Mouse (Mus musculus): ENCODE measurements at regions not wholly inside any gene's neighbourhood (a gene's known extent, or its start where the extent isn't known, plus 50 kb on each side); places are given as distances from the start of the nearest gene placed in this dataset.

DNA sequence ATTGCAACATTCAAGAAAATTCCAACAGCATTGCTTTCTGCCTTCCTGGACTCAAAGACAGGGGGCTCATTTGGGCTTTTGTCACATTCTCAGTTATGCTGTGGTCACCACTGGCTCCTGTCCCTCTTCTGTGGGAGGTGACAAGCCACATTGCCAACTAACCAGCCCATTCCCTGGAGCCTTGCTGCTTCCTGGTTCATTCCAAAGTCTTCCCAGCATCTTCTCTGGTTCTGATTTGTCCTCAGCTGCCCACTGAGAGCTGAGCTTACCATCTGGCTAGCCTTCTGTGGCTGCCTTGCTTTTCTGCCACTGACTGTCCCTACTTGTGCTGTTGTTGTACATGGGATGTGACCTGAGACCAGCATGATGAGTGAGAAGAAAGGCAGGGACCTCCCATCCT, 111.0 kb downstream of the Cxcl12 start:
- in situ Hi-C loops (cut with MboI, MseI): loop anchor here (5.0 kb wide), 1 partner anchor 62 kb away; no protein-coding TSS in a partner anchor

DNA sequence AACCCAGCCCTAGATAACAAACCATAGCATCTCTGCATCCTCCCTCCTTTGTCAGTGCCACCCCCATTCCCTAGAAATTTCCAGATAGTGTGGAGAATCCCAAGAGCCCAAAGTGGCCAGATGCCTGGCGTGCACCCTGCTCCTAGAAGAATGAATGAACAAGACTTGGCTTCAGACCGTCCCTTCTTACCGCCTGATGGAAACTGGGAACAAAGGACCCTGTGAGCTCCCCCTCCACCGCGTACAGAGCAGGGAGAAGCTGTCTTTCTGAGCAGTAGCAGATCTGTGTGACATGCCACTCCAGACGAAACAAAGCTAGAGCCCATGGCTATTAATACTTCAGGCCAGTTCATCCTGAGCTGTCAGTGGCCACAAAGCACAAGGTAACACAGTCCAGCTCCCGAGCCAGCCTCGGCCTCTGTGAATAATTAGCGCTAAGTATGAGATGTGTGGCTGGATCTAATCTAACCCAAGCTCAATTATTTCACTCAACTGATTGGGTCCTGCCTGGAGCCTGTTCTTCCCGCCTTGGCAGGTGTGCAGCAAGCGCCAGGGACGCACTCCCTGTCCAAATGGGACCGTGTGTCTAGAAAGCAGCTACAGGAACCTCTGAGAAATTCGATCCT, 111.6 kb downstream of the Cxcl12 start:
- in situ Hi-C loops (cut with MboI, MseI): loop anchor here (5.0 kb wide), 1 partner anchor 63 kb away; no protein-coding TSS in a partner anchor

DNA sequence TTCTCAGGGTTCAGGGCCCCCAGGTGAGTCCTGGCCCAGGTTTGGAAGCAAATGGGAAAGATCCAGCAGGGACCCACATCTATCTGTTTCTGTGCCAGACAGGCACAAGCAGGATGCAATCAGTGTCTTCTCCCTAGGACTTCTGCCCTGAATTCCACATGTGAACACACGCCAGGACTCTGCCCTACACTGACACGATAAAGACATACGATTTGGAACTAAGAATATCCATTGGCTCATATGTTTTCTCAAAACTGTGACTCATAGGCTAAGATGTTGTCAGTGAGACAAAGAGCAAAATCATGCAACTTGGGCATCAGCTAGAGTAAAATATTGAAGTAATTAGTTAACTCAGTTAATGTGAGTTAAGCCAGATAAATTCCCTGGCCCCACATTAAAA, 112.6 kb downstream of the Cxcl12 start:
- in situ Hi-C loops (cut with MboI, MseI): no loop called here

DNA sequence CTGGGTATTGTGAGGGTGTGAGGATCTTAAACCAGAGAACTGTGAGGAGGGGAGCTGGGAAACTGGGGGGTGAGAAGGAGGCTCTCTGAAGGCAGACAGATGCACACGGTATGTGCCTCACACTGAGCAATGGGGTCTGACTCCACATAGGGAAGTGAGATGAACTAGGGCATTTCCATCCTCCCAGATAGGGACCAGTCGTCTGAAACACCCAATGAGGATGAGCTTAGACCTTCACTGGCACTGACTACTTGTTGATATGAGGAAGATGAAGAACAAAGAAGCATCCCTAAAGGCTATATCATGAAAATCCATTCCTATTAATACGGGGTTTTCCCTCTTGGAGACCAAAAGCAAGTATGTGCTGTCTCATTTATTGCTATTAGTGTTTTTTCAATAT, 115.3 kb downstream of the Cxcl12 start:
- in situ Hi-C loops (cut with MboI, MseI): no loop called here

DNA sequence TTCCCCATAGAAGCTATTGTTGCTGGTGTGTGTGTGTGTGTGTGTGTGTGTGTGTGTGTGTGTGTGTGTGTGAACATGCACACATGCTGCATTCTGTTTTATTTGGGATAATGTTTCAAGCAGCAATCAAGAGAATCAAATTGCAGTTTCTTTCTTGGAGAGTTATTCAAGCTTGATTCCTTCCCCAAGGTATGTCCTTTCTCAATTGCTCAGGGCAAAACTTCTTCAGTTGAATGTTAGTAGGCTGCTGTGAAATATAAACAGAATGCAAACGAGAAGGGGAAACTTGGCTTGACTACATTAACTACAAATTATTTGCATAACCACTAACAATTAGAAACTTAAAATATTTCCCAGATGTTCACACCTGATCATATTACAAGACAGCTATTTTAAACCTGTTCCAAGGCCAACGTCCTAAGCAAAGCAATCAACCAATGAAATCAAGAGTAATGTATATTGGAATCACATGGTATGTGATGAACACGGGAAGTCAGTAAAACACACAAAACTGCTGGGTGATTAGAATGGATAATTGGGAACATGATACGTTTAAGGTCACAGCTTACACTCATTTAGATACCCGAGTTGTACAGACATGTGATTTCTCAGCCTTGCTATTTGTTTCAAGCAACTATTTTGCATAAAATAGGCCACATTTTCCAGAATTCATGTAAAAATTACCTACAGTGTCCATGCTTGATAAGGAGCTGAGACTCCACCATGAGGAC, 116.2 kb downstream of the Cxcl12 start:
- in situ Hi-C loops (cut with MboI, MseI): no loop called here

DNA sequence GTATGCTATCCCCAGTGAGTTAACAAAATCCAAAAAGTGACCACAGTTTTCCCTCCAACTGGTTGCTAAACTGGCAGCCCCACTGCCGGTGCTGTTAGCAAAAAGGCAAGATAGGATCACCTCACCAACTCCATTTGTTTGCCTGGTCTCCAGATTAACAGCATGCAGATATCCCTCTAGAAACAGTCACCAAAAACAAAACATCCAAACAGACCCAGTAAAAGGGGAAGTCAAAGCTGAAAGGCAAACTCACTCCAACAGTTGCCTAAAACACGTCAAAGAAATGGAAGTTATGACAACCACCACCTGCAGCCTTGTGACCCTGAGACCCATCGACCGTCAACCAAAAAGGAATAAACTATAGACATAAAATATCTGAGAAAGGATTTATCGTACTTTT, 119.1 kb downstream of the Cxcl12 start:
- in situ Hi-C loops (cut with MboI, MseI): no loop called here

DNA sequence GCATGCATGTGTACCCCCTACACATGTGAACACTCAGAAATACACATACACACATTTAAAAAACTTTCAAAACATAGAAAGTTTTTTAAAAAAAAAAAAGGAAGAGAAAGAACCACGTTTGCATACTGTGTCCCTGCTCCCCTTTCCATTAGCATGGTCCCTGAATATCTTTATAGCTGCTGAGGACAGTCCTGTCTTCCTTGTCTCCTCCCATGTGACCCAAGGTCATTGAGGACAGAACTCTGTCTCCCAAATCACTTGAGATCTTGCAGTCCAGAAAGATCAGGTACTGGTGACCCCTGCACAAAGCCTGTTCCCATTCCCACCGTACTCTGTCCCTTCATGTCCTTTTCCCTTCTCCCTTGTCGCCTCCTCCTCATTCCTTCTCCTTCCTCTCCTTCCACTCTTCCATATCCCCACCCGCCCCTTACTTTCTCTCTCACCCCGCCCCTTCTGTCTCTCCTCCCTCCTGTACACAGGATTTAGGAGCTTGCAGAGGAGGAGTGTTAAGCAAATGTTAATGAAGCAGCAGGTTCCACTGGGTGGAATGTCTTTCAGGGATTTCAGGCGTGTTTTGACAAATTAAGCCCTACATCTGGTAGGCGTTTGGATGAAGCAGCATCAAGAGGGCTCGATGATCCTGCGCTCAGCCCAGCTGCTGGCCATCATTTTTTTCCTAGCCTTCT, 125.6 kb downstream of the Cxcl12 start:
- in situ Hi-C loops (cut with MboI, MseI): no loop called here

DNA sequence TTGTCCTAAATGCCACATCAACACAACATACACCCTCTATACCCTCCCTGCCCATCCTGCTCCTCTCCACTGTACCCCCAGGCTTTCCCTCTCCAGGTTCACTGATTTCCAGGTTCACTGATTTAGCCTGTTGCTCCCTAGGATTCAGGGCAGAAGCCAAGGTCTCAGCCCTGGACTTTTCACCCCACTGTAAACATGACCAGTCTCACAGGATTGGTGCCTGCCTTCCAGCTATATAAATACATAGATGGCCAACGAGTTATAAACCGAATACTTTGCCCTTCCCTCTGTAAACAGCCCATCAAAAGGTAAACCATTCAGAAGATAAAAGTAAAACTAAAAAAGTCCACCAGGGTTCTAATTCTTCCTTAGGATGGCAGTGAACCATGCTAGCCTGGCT, 129.6 kb downstream of the Cxcl12 start:
- in situ Hi-C loops (cut with MboI, MseI): no loop called here

DNA sequence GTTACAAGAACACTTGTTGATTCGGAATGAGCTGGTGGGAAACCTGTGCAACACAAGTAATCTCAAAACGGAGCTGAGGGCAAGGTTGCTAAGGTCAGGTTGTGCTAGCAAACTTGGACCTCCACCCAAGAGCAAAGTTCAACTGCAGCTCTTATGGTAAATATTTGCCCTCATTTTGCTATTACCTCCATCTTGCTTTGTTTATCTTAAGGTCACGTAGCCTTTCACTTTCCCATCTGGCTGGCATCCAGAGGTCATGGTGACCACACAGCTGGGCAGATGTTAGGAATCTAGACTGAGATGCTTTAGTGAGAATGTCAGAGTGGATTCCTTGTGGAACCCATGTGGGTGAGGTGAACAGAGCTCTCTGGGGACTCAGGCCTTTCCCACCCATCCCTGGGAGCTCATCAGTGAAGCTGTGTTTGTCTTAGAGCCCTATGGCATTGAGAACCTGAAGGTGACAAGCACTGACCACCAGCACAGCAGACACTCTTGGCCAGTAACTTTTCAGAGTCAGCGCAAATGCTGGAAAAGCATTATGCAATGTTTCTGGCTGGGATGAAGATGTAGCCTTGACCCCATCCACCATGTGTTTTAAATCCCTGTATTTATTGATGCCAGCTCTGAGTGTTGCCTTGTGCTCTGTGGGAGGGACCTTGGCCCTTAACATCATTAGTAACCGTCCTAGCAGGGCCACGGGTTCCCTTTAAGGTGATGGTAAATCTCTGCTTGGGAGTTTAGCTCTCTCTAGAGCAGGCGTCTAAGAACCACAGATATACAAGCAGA, 131.4 kb downstream of the Cxcl12 start:
- in situ Hi-C loops (cut with MboI, MseI): no loop called here

DNA sequence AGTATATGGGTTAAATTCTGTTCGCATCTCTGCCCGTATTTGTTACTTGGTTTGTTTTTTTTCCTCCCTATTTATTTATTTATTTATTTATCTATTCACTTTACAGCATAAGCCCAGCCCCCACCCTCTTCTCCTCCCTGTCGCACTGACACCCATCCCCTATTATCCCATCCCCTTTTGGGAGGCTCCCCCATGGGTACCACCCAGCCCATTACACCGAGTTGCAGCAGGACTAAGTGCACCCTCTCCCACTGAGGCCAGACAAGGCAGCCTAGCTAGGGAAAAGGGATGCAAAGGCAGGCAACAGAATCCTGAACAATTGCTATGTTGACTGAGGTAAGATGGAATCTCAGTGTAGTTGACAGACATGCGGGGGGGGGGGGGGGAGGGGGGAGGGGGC, 135.0 kb downstream of the Cxcl12 start:
- in situ Hi-C loops (cut with MboI, MseI): no loop called here

DNA sequence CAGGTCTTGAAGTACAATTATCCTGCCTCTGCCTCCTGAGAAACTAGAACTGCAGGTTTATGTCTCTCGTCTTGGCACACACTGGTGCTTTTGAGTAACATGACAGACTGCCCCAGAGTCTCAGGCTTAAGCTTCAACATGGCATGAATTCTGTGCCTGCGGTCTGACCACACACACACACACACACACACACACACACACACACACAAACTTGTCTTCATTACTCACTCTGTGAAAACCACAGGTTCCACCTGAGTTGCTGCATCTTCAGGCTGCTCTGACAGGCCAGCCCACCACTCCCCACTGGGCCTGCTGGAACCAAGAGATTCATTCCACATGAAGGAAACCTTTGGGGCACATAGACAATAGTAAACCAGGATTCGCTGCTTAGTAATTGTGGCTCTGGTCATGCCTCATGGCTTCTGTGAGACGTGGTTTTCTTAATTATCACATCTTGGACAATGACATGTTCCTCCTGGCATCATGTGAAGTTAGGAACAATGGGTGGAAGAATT, 137.5 kb downstream of the Cxcl12 start:
- in situ Hi-C loops (cut with MboI, MseI): no loop called here

DNA sequence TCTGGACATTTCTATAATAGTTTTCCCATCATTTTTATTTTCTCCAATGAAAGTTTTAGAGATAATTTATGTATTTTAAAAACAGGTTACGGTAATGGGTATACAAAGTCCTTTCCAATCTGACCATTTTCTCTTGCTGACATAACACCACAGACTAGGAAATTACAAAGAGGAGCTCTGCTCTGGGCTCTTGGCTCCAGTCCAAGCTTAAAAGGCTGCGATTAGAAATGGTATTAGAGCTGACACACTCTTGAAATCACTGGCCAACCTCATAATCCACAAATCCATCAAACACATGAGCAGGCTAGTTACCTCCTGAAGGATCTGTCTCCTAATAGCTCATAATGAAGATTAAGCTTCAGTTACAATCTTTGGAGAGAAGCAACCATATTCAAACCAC, 140.3 kb downstream of the Cxcl12 start:
- in situ Hi-C loops (cut with MboI, MseI): no loop called here

DNA sequence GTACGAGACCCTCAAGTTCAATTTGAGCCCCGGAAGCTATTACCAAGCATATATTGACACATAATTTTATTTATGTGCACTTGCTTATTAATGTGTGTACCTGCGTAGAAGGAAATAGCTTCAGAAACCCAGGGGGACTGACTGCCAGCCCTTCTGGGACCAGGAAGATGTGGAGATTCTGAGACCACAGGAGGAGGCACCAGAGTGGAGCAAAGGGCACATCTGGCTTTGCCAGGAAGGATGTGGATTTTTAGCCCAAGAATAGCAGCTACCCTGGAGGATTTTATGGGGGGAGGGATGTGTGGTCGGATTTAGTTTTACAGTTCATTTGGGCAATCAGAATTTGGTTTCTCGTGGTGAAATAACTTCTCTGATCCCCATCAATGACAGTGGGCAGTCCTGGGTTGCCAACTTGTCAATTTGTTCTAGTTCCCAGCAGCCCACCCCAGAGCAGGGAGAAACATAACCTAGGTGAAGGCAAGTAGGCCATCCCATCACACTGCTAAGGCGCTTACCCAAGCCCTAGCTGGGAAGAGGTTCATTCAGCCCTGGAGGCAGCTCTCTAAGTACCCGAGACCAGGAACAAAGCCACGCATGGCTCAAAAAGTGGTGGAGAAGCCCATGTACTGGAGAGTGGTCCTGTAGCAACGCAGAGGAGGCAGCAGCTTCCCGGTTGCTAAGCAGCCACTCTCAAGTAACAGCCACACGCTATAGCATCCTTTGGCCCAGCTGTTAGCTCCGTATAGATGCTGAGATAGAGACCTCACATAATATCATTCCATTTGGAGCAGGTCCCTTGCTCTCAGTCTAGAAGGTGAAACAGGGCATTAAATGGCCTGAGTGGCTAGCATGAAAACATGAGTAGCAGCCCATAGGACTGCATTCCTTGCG, 144.8 kb downstream of the Cxcl12 start:
- in situ Hi-C loops (cut with MboI, MseI): no loop called here

DNA sequence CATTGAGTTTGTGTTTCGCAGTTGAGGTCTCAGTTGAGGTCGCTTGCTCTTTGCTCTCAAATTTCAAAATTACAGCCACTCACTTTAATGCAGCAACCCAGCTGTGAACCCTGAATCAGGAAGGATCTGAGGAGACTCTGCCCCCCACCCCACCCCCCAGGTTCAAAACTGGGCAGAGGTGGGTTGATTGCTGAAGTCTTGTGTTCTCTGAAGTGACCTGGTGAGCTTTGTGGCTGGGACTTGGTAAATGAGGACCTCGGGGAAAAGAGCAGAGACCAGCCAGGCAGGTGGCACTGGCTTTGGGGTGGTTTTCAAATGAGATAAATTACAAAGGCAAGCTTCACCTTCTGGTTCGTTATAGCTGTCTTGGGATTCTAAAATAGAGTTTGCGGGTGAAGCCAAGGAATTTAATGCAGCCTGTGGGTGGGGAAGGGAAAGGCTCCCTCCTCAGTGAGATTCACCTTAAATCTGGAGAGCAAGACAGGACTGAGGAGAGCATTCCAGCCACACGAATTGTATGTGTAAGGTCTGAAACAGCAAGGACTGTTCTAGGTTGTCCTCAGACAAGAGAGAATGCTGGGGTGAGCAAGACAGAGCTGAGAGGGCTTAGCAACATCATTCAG, 145.7 kb downstream of the Cxcl12 start:
- in situ Hi-C loops (cut with MboI, MseI): no loop called here

DNA sequence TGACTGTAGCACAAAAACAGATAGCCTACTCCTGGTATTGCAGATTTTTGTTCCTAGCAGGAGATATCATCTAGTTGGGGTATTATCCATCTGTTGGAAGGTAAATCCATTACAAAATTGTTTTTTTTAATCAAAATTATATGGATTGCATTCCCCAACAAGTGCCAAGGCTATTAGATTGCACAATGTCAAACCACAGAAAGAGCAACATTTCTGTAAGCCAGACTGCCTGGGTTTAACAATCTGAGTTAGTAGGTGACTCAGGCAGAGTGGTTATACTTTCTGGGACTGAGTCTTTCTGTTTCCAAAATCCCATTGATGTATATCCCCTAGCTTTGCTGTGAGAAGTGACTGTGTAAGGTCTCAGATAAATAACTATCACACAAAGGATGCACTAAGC, 155.0 kb downstream of the Cxcl12 start:
- in situ Hi-C loops (cut with MboI, MseI): no loop called here

DNA sequence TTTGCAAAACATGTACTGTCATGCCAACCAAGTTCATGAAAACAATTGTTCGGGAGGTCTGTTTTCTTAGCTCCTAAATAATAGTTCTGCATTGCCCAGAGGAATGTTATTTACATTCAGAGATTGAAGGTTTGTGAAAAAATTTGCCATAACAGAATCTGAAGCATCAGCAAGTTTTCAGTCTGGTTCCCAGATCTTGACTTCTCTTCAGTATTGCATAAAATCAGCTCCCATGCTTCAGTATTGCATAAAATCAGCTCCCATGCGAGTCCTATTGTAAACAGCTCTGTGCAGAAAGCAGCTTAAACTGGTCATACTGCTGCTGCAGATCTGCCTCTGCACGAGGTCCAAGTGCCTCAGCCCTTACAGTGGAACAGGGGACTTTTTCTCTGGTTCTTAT, 155.5 kb downstream of the Cxcl12 start:
- in situ Hi-C loops (cut with MboI, MseI): no loop called here

DNA sequence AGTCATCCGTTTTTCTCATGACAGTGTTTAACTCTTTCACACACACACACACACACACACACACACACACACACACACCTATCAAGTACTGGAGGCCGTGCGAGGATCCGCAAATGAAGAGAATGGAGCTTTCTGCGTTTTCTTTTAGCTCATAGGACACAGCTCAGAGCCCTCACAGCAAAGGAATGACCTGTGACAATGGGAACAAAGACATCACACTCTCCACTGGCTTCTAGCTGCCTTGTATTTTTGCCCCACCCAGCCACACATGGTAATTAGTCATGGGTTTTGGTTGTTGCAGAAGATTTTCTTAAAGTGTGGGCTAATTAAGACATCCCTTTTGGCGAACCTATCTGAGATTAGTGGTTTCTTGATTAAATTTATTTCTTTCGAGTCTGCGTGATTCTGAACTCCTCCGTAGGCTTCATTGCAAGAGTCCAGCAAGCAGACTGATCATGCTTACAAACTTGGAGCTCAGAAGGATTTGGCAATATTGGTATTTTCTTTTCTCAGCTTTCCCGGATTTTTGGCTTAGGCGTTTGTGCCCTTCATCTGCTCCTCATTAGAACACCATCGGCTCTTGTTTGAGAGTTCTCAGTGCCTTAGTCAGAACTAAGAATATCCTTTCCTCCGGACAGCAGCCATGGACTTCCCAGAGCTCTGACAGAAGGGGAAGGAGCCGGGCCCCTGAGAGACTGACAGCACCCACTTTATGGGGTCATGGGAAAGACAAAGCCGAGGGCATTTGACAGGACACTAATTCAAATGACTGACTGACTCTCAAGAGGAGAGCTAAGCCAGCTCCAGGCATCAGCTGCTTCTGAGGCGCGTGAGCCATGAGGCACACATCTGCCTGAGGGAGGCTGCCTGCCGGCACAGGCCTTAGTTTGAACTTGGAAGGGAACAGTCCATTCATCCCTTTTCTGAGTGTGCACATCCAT, 158.8 kb downstream of the Cxcl12 start:
- in situ Hi-C loops (cut with MboI, MseI): no loop called here

DNA sequence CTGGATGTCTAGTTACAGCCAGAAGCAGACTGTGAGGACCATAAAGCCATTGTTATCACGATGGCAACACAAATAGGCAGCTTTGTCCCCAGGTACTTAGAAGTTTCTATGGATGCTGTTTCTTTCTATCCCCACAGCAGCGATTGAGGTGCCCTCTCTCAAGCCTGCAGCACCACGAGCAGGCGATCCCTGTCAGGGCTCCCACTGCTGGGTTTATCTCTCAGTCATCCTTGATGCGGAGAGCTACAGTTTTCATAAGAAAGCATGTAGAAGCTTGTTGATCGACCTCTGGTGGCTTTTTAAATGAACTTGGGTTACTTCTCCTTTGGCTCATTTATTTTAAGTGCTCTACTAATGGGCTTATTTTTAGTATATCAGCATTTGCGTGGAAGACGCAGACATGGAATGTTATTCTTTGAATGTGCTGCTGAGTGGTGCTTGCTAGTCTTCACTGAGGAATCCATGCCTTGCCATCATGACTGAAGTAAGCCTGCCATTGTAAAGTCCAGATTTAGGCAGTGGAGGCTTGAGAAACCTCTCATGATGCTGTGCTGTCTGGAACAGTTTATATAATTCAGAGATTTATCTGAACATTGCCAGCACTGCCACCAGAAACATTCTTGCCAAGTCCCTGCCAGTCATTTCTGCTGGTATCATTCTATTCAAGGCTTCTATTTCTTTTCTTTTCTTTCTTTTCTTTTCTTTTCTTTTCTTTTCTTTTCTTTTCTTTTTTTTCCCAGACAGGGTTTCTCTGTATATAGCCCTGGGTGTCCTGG, 161.0 kb downstream of the Cxcl12 start:
- in situ Hi-C loops (cut with MboI, MseI): no loop called here

DNA sequence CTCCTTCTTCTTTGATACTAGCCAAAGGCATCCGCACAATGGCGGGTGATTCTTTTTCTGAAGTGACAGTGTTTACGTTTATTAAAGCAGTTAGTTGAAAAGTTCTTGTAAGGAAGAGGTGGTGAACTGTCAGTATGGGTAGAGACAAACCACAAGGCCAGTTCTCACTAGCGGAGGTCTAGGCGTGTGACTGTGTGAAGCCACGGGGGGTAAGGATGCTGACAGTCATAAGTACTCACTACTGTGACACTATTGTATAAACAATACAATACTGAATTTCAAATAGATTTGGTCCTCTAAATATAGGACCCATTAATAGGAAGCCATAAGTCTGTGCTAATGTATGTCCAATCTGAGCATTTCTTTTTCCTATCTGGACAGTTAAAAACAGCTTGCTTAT, 161.9 kb downstream of the Cxcl12 start:
- in situ Hi-C loops (cut with MboI, MseI): no loop called here

Data from T-helper 2 cell (primary cell).